Mouse (Mus musculus): ENCODE results near the gene Mki67. TPM values are rescaled to one million over a fixed set of nuclear protein-coding genes. Genes with fewer than 3 reads are reported as not detected.

Mki67 gene
- polyA plus RNA-seq (2012; fragmentation: generic; extraction: Trizol), result 10 to 100 TPM in 1 of 2 experiments, 1 to 10 TPM in 1; 1.5 to 14.4 TPM

GRCm38 (mm10) chr7:135715642-135716444, at the start of gene Mki67:
Gene Mki67, minus strand, starts transcription at chr7:135716361.

Other genes starting within 250 kb of the Mki67 start
- gene Clrn3, start 187.7 kb downstream of the Mki67 start, polyA plus RNA-seq (2012; fragmentation: generic; extraction: Trizol), result not detected
- 1 to 10 TPM in 1 of 2 experiments, under 1 TPM in 1; 0.60 to 4.2 TPM for gene Ptpre, start 178.9 kb downstream of the Mki67 start, polyA plus RNA-seq (2012; fragmentation: generic; extraction: Trizol)

Data from C3H10T1/2 (cell line).